Mouse (Mus musculus): ENCODE results near the gene Nxn. TPM values are rescaled to one million over a fixed set of nuclear protein-coding genes. Genes with fewer than 3 reads are reported as not detected.

Gene Nxn
- polyA plus RNA-seq, 1 experiment: 135 TPM

DNA sequence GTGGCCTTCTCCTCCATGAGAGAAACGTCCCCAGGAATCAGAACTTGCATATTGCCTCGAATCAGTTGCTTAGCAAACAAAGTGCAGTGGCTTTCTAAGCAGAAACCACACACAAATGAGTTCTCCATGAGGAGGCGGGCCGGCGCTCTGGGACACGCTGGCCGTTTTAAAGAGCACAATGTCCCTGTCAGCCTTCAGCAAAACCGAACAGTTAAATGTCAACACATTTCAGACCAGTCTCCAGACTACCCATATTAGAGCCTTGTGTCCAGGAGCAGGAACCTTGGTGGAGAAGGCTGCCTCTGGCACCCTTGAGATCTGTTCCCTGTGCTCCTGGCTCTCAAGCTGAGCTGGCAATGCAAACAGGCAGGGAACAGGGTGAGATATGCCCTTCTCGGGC lies 101.7 kb downstream of the Nxn start:
- Histone ChIP-seq H3K4me3 (ENCODE audit: insufficient read depth, low read length) (no peak overlapping the region), H3K27ac (ENCODE audit: insufficient read depth, low read length) (no peak overlapping the region), H3K4me1 (ENCODE audit: control insufficient read depth, insufficient read depth, low read length) (peaks cover 18% of the 10 kb centered on the region)
- TF ChIP-seq CTCF (IDR thresholded peaks at IDR 0.05; ENCODE audit: borderline replicate concordance, insufficient read depth, low read length): no peak
- TF ChIP-seq POLR2A (IDR thresholded peaks at IDR 0.05; ENCODE audit: low read depth, low read length): no peak

DNA sequence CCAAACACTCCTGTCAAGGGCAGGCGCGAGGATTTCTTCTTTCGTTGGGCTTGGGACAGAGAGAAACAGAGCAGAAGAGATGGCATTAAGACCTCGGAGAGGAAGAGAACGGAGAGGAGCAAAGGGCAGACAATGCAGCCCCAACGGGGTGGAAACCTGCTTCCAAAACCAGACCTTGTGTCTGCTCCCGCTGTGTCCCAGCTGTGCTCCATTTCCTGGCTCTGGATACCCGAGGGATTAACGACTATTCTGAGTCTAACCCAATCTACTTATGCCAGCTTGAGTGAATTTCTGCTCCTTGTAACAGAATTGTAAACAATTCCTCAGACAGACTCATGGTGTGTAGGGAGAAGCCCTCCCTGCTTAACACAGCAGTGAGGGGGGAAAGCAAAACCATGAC lies 104.1 kb downstream of the Nxn start:
- H3K4me1 ChIP-seq (ENCODE audit: control insufficient read depth, insufficient read depth, low read length): peaks cover 29% of the 10 kb centered on the region
- TF ChIP-seq CTCF (IDR thresholded peaks at IDR 0.05; ENCODE audit: borderline replicate concordance, insufficient read depth, low read length) (no peak), POLR2A (IDR thresholded peaks at IDR 0.05; ENCODE audit: low read depth, low read length) (no peak)
- no peak overlapping the region for H3K4me3 ChIP-seq (ENCODE audit: insufficient read depth, low read length)
- H3K27ac ChIP-seq (ENCODE audit: insufficient read depth, low read length): peak overlapping the region; percentile 85

DNA sequence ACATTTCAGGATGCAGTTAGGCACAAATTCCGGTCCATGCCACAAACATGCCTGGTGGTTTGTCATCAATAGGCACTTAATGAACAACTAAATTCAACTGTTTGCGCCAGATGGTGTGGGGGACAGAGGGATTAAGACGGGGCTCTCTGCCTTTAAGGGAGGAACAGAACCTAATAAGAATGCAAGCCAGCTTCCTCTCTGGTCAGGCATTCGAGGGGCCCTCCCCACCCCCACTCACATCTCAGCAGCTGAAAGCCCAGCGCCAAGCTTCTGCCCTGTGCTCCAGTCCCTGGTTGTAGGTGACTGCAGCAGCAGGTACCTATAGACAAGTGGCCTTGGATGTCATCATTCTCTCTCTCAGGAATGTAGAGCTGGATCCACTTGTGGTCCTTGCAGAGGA lies 104.9 kb downstream of the Nxn start:
- no peak overlapping the region for H3K4me3 ChIP-seq (ENCODE audit: insufficient read depth, low read length)
- H3K27ac ChIP-seq (ENCODE audit: insufficient read depth, low read length): peak overlapping the region; percentile 85
- H3K4me1 ChIP-seq (ENCODE audit: control insufficient read depth, insufficient read depth, low read length): peaks cover 29% of the 10 kb centered on the region
- TF ChIP-seq POLR2A (IDR thresholded peaks at IDR 0.05; ENCODE audit: low read depth, low read length): no peak
- TF ChIP-seq CTCF (IDR thresholded peaks at IDR 0.05; ENCODE audit: borderline replicate concordance, insufficient read depth, low read length): no peak

DNA sequence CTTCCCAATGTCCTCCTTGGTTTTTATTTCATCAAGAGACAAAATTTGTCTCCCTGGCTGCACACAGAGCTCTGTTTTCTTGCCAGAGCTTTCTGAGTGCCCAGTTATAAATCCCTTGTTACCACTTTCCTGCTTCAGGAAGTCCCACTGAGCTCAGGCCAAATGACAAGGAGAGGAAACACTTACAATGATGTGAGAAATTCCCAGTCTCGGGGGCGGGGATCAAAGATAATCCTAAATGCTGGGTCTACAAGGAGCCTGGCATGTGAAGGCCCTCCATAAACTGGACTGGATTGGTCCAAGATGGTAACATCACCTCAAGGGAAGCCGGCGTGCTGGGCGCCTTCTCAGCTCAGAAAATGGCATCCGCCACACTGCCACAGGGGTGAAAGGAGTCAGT lies 106.1 kb downstream of the Nxn start:
- TF ChIP-seq CTCF (IDR thresholded peaks at IDR 0.05; ENCODE audit: borderline replicate concordance, insufficient read depth, low read length) (no peak), POLR2A (IDR thresholded peaks at IDR 0.05; ENCODE audit: low read depth, low read length) (no peak)
- Histone ChIP-seq H3K4me3 (ENCODE audit: insufficient read depth, low read length) (no peak overlapping the region), H3K4me1 (ENCODE audit: control insufficient read depth, insufficient read depth, low read length) (peaks cover 32% of the 10 kb centered on the region), H3K27ac (ENCODE audit: insufficient read depth, low read length) (peak overlapping the region; percentile 85)

DNA sequence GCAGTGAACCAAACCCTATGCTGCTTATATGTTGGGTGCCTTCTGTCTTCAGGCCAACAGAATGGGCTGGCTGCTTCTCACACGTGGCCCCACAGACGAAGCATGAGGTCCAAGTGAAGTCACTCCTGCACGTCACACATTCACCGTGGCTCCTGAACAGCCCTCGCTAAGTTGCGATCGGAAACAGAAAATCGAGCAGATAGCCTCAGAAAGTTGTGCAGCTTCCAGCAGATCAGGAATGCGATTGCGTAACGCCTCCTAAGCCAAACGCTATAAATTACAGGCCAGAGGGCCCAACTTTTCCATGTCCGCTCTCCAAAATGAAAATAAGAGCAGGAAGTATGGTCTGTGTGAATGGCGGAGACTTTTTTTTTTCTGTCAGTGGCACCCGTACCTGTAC lies 106.5 kb downstream of the Nxn start:
- H3K4me3 ChIP-seq (ENCODE audit: insufficient read depth, low read length): no peak overlapping the region
- H3K4me1 ChIP-seq (ENCODE audit: control insufficient read depth, insufficient read depth, low read length): peaks cover 36% of the 10 kb centered on the region
- TF ChIP-seq POLR2A (IDR thresholded peaks at IDR 0.05; ENCODE audit: low read depth, low read length): no peak
- TF ChIP-seq CTCF (IDR thresholded peaks at IDR 0.05; ENCODE audit: borderline replicate concordance, insufficient read depth, low read length): no peak
- H3K27ac ChIP-seq (ENCODE audit: insufficient read depth, low read length): peak overlapping the region; percentile 85

DNA sequence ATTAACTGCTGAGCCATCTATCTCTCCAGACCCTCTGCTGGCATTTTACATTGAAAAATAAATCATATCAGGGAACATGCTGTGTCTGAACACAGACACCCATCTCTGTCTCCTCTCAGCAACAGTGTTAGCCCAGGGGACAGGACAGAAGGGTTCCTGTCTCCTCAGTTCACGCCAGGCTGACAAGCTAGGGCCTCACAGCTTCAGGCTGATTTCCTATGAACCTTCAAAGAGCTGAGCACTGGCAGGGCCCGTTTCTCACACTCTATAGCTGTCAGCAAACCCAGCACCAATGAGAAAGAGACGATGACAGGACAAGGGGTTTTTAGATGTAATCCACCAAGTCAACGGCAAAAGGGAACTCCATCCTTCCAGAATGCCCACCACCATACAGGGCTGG lies 107.0 kb downstream of the Nxn start:
- Histone ChIP-seq H3K4me3 (ENCODE audit: insufficient read depth, low read length) (no peak overlapping the region), H3K27ac (ENCODE audit: insufficient read depth, low read length) (peak overlapping the region; percentile 84), H3K4me1 (ENCODE audit: control insufficient read depth, insufficient read depth, low read length) (peaks cover 40% of the 10 kb centered on the region)
- TF ChIP-seq CTCF (IDR thresholded peaks at IDR 0.05; ENCODE audit: borderline replicate concordance, insufficient read depth, low read length) (no peak), POLR2A (IDR thresholded peaks at IDR 0.05; ENCODE audit: low read depth, low read length) (no peak)

DNA sequence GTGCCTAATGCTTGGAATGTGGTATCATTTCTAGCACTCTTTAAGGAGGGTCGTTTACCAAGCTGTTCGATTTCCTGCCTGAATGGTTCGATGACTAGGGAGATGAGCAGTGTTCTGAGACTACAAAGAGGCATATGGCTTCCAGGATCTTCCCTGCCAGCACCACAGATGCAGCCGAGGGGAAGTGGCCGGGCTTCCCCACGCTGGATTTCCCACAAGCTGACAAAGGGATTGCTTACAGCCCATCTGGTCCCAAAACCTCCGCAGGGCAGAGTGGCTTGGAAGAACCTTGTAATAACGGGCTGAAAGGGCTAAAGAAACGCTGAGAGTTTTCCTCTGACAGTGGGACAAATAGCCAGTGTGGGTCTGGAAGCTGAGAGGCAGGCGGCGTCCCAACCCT lies 108.6 kb downstream of the Nxn start:
- no peak for TF ChIP-seq POLR2A (IDR thresholded peaks at IDR 0.05; ENCODE audit: low read depth, low read length)
- no peak for TF ChIP-seq CTCF (IDR thresholded peaks at IDR 0.05; ENCODE audit: borderline replicate concordance, insufficient read depth, low read length)
- peaks cover 38% of the 10 kb centered on the region for H3K4me1 ChIP-seq (ENCODE audit: control insufficient read depth, insufficient read depth, low read length)

DNA sequence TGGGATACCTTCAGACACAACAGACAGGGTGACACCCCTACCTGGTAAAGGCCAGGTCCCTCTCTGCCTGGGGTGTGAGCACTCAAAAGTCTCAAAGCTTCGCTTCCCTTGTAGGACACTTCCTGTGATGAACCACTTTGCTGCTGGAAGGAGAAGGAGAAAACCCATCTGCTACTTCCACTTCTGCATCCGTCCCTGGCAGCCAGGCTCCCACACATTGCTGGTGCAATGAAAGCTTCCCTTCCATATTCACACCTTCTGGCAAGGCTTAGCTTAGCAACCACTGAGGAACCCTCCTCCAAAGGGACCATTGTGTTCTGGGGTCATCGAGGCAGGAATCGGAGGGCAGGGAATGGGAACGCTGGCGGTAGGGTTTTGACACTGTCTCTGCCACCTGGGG lies 110.3 kb downstream of the Nxn start:
- Histone ChIP-seq H3K4me3 (ENCODE audit: insufficient read depth, low read length) (no peak overlapping the region), H3K27ac (ENCODE audit: insufficient read depth, low read length) (peak overlapping the region; percentile 92; the same call in 1 of the 2 replicates), H3K4me1 (ENCODE audit: control insufficient read depth, insufficient read depth, low read length) (peaks cover 40% of the 10 kb centered on the region)
- TF ChIP-seq CTCF (IDR thresholded peaks at IDR 0.05; ENCODE audit: borderline replicate concordance, insufficient read depth, low read length): no peak

More for the DNA sequence above, 108.6 kb downstream of the Nxn start:
- H3K27ac ChIP-seq (ENCODE audit: insufficient read depth, low read length): peak overlapping the region; percentile 27
- H3K4me3 ChIP-seq (ENCODE audit: insufficient read depth, low read length): no peak overlapping the region

DNA sequence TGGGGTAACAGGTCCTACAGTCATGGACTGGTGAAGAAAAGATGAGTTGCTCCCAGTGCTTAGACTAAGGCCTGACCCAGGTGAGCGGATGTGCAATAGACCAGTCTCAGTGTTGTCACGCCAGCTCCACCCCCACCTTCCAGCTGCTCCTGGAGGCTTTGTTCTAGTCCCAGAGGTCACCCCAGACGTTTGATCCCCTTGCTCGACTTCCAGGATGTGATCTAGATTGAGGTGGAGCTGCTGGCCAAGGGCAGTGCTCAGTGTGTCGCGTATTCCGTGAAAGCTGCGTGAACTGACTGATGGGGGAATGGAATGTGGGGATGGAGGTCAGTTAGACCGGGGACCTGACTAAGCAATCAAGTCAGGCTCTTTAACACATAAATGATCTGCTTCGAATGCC lies 111.6 kb downstream of the Nxn start:
- Histone ChIP-seq H3K27ac (ENCODE audit: insufficient read depth, low read length) (peak overlapping the region; percentile 92), H3K4me1 (ENCODE audit: control insufficient read depth, insufficient read depth, low read length) (peaks cover 40% of the 10 kb centered on the region), H3K4me3 (ENCODE audit: insufficient read depth, low read length) (no peak overlapping the region)
- TF ChIP-seq POLR2A (IDR thresholded peaks at IDR 0.05; ENCODE audit: low read depth, low read length) (no peak), CTCF (IDR thresholded peaks at IDR 0.05; ENCODE audit: borderline replicate concordance, insufficient read depth, low read length) (no peak)

DNA sequence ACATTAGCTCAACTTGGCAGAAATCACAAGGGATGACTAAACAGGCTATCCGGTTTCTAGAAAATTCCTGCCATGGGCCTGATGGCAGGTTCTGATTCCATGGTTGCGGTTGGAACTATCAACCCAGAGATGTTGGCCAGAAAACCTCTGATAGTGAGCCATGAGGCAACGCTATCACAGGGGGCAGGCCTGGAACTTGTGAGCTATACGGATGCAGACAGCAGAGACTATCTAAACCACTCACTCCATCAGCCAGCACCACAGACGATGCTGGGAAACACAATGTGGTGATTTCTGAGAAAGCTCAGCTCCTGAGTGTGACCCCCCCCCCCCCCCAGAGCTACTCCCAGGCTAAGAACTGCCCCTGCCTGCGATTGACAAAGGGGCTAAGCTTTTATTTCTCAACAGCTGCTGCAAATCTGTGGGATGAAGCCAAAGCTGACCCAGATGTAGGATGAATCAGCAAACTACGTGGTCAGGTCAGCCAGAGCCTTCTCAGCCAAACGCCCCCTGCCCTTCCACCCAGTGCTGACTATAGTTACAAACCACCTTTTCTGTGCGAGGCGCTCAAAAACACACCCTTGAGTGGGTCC lies 112.3 kb downstream of the Nxn start:
- peaks cover 33% of the 10 kb centered on the region for H3K4me1 ChIP-seq (ENCODE audit: control insufficient read depth, insufficient read depth, low read length)
- peak overlapping the region; percentile 92 for H3K27ac ChIP-seq (ENCODE audit: insufficient read depth, low read length)
- H3K4me3 ChIP-seq (ENCODE audit: insufficient read depth, low read length): no peak overlapping the region
- no peak for TF ChIP-seq POLR2A (IDR thresholded peaks at IDR 0.05; ENCODE audit: low read depth, low read length)
- TF ChIP-seq CTCF (IDR thresholded peaks at IDR 0.05; ENCODE audit: borderline replicate concordance, insufficient read depth, low read length): no peak

All from embryonic fibroblast, embryonic 13.5 days (primary cell).